Mouse (Mus musculus): ENCODE results near the gene Hnrnpl.

Hnrnpl gene

DNA sequence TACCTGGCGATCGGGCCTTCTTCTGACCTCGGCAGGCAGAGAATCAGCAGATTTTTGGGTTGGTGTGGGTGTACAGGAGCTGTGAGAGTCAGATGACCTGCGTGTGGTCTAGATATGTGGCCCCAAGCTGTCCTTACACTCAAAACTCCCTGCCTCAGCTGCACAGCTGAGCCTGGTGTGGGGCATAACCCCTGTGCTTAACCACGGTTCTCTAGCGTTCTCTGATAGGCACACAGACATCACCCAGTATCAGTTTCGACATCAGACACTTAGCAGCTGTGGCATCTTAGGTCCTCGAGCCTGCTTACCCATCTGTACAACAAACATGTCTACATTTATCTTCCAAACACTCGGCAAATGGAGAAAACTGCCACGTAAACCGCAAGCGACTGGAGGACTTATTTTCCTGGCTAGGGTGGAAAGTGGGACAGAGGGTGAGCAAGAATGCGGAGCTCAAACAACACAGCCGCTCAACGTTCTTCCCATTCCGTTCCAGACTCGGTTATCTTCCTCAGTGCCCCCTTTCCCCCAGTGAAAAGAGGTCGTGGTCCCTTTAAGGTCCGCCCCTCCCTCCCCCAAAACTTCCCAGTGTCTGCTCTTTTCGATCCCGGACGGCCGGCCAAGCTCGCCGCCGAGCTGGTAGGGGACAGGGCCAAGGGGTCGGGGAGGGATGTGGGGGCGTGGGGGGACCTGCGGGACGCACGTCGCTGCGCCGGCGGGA is at the start of gene Hnrnpl:
Gene Hnrnpl (plus strand): TSS at position 321 of the 721 bp plus-strand sequence.
- peak in 1 of 2 experiments; percentile 80 for DNase-seq (ENCODE audit: low spot score in 2 of 2)

- no peak for DNase-seq (ENCODE audit: low spot score in 2 of 2)
These were observed 49.7 kb upstream of the Hnrnpl start for GRCm38 (mm10) chr7:28758623-28759022.

DNA sequence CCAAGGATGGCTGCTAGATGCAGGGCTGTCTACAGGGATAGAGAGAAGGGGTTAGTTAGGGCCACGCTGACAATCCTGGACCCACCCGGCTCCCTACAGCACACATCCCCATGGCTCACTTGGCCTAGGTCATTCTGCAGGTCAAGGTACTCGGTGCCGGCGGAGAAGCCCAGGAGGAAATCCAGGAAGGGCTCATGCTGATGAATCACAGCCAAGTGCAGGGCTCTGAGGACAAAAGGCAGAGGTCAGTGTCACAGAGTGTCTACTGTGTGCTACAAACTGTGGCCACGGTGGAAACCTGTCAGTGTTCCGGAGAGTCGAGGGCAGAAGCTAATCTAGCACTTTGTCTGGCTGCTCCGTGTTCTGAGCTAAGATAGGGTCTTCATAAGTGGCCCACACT is 46.4 kb upstream of the Hnrnpl start:
- DNase-seq (ENCODE audit: low spot score in 2 of 2), result no peak

DNA sequence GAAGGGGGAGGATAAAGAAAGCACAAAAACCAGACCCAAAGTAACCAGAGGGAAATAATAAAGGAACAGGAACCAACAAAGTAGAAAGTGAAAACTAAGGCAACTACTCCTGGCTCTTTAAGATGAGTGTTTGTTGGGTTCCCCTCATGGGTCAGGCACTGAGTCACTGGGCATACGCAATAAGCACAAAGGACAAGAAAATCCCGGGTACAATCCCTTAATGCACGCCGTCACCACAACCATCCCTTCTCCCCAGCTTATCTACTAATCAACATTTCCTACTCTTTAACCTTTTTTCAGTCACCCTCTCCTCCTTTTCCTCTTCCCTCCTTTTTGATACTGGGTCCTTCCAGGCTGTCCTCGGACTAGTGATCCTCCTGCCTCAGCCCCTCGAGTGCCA is 43.1 kb upstream of the Hnrnpl start:
- no peak for DNase-seq (ENCODE audit: low spot score in 2 of 2)

DNA sequence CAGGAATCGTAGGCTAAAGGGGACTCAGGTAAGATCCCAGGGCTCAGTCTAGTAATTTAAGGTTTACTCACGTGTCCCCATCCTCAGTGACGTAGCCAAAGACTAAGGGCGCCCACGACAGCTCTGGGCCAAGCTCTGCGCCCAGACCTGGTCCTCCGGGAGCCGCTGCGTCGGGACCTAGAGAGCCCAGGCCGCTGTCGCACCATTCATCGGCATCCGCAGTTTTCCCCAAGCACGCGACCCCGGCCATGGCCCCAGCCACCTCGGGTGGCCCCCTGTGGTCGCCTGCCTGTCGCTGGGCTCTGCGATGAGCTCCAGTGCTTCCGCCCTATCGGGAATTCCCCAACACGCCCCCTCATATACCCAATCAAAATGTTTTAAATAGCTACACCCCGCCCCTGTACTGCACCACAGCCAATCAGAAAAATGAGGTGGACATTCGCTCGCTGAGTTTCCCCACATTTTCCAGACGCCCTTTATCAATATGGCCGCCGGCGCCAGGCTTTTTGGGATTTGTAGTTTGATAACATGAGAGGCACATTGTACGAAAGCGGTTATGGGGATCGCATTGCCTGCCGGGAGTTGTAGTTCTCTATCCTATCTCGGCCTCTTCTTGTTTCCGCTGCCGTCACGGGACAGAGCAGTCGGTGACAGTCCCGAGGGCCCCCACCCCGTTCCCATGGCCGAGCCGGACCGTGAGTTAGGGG is 42.0 kb upstream of the Hnrnpl start, which contains the start of gene Sirt2:
Gene Sirt2 (plus strand): TSS at position 563 of the 707 bp plus-strand sequence.
- peak; percentile 99 to 100 for DNase-seq (ENCODE audit: low spot score in 2 of 2)

DNA sequence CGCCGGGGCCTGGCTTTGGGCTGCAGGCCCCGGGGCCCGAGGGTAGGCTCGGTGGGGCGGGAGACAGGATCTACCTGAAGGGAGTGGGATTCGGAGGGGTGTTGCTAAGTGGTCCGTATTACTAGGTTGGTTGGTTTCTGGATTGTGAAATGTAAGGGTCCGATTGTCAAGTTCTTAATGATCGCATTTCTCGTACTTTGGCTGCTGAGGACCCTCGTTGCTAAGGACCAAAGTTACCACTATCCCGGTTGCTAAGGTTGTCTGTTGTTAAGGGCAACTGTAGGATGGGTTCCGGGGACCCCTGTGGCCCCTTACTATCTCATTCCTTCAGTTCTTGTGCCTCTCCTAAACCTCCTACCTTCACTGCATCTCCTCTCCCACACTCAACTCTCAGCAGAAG is 41.4 kb upstream of the Hnrnpl start:
- no peak for DNase-seq (ENCODE audit: low spot score in 2 of 2)

- peak in 1 of 2 experiments; percentile 21 for DNase-seq (ENCODE audit: low spot score in 2 of 2)
These were observed 40.8 kb upstream of the Hnrnpl start, which contains the start of gene Nfkbib for GRCm38 (mm10) chr7:28767462-28767965. TSS of gene Nfkbib (minus strand) at chr7:28767512.

DNA sequence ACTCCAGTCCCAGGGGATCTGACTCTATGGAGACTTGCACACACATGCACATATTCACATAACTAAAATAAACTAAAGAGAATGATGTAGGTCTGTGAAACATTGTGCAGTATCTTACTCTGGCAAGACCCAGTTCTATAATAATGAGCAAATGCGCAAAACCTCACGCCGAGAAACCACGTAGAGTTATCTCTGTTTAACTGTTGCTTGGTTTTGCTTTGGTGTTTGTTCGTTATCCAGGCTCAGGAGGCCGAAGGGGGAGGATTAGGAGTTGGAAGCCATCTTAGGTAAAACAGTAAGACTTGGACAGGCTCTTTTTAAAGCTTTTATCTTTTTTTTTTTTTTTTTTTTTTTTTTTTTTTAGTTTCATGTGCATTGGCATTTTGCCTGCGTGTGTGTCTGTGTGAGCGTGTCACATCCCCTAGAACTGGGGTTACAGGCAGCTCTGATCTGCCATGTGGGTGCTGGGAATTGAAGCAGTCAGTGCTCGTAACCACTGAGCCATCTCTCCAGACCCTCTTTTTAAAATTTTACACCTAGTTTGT is 38.9 kb upstream of the Hnrnpl start:
- DNase-seq (ENCODE audit: low spot score in 2 of 2), result no peak

GRCm38 (mm10) chr7:28770309-28770708 is 38.0 kb upstream of the Hnrnpl start:
- no peak for DNase-seq (ENCODE audit: low spot score in 2 of 2)

- DNase-seq (ENCODE audit: low spot score in 2 of 2), result no peak
These were observed 36.5 kb upstream of the Hnrnpl start for GRCm38 (mm10) chr7:28771867-28772266.

- no peak for DNase-seq (ENCODE audit: low spot score in 2 of 2)
These were observed 35.2 kb upstream of the Hnrnpl start for GRCm38 (mm10) chr7:28773163-28773562.

DNA sequence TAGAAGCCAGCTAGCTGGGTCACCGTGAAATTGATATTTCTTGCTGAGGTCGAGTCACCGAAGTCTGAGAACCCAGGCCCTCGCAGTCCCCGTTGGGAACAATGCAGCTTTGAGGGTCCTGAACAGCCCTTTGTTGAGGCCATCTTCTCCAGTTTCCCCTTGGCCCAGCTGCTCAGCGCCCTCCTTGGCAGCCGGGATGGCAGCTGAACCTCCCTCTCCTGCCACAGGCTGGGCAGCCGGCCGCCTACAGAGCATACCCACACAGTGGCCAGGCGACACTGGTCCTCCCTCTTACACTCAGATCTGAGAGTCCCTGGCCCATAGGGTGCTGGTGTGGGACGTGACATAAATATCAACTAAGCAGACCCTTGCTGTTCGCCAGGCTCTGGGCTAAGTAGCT is 34.2 kb upstream of the Hnrnpl start:
- no peak for DNase-seq (ENCODE audit: low spot score in 2 of 2)

DNA sequence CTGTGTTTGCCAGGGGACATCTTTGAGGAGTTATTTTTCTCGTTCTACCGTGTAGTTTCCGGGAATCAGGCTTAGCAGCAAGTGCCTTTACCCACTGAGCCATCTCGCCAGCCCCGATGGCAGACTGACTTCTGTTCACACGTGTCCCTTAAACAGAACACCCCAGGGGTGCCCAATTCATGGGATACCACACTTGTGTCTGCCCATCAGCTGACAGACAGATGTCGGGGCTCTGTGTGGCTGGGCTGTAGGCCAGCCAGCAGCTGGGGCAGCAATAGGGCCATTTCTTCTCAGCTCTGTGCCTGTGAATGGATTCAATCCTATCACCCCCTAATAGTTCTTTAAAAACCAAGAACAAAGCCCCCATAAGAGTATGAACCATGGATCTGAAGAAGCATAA is 33.2 kb upstream of the Hnrnpl start:
- no peak for DNase-seq (ENCODE audit: low spot score in 2 of 2)

- no peak for DNase-seq (ENCODE audit: low spot score in 2 of 2)
These were observed 29.5 kb upstream of the Hnrnpl start for GRCm38 (mm10) chr7:28778825-28779224.

DNA sequence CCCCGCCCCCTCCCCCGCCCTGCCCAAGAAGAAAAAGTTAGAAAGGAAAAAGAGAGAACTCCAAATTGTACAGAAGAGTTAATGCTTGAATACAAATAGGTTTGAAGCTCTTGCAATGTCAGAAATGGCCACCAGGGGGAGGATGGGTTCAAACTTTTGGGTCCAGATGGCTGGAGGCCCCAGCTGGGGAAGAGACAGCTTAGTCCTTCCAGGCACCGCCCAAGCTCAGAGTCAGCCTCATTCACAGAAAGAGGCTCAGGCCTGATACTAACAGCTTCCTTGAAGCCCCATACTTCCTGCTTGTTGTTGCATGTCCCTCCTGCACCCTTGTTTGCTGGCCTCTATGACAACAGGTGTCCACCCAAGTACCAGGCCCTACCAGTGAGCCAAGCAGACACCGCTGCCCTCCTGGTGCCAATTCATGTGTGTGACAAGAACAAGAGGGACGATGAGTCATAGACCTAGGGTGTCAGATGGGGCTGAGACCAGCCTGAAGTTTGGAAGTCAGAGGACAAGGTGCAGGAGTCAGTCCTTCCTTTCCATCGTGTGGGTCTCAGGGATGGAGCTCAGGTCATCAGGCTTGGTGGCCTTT is 28.2 kb upstream of the Hnrnpl start:
- DNase-seq (ENCODE audit: low spot score in 2 of 2), result peak; percentile 72 to 90

- DNase-seq (ENCODE audit: low spot score in 2 of 2), result no peak
These were observed 27.5 kb upstream of the Hnrnpl start for GRCm38 (mm10) chr7:28780857-28781256.

DNA sequence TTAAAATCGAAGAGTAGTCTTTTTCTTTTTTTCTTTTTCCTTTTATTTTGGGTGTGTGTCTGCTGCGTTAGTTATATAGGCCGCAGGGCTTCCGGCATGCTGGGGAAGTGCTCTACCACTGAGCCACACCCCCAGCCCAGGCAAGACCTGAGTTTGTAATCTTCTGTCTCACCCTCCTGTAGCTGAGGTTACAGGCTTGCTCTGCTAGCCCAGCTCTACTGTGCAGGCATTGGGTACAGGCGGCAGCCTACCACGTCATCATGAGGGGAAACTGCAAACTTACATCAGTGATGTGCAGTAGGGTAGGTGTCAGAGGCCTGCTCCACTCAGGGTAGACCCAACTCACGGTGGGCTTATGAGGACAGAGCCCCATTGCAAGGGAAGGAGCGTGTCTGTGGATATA is 27.1 kb upstream of the Hnrnpl start:
- no peak for DNase-seq (ENCODE audit: low spot score in 2 of 2)

DNA sequence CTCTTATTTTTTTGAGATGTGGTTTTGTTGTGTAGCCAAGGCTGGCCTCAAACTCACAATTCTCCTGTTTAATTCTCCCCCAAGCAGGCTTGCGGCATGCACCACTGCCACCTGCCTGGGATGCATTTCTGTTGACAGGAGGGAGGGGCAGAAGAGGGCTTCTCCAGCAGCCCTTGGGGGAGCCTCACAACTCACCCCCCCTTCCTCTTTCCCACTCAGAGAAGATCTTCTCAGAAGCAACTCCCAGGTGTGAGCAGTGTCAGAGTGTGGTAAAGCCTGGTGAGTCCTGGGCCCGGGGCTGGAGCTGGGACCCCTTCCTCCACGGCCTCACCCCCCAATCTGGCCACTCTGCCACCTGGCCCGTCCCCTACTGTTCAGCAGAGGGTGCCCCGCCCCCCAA is 23.2 kb upstream of the Hnrnpl start:
- DNase-seq (ENCODE audit: low spot score in 2 of 2), result no peak

DNA sequence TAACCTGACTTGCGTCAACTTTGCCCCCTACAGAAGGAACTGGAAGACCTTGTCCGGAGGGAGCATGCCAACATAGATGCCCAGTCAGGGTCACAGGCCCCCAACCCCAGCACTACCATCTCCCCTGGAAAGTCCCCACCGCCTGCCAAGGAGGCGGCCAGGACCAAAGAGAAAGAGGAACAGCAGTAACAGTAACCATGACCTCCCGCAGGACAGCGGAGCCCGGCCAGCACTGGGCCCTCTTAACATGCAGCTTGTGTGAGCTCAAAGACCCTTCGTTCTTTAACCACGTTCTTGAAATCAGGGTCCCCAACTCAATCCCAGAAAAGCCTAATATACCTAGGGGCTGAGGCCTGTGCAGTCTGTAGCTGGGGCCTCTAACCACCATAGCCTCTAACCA is 20.5 kb upstream of the Hnrnpl start:
- no peak for DNase-seq (ENCODE audit: low spot score in 2 of 2)

DNA sequence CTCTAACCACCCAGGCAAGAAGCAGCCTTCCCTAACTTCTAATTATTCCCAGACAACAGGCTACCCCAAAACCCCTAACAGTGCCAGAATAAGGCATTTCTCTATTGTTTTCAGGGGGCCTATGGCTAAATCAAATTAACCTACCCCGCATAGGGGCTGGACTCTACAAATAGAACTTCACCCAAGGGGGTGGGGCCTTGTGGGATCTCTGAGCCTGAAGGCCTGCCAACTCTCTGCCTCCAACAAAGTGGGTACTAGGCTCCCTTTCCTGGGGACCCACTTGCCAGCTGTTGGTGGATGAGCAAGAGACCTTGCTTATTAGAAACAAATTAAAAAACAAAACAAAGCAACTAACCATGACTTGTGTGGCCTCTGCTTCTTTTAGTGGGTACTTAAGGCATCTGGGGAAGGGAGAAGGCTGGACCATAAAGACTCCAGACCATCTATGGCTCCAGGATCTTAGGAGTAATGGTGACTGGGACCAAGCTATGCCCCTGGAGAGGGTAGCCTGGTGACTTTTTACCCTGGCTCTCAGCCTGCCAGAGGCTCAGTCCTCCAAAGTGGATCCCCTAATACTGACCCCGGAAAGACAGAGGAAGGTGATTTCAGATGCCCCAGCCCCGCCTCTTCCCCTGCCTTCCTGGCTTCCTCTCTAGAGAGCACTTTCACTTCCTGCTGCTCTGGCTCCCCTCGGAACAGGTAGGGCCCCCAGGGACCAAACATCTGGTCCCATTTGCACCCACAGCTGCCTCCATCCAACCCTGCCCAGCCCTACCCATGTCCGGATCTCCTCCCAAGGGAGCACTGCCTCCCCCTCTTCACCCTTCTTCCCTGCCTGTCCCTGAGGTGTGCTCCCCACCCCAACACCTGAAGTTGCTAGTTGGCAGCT is 19.8 kb upstream of the Hnrnpl start, which contains the start of gene Rinl:
Gene Rinl (plus strand): TSS at position 663 of the 889 bp plus-strand sequence.
- peak in 1 of 2 experiments; percentile 31 for DNase-seq (ENCODE audit: low spot score in 2 of 2)

GRCm38 (mm10) chr7:28789235-28789634 is 19.1 kb upstream of the Hnrnpl start:
- DNase-seq (ENCODE audit: low spot score in 2 of 2), result no peak

All from heart, adult 9 months (tissue).